Mouse (Mus musculus): ENCODE data around the gene Trim69. TPM values are rescaled to one million over a fixed set of nuclear protein-coding genes. Genes with fewer than 3 reads are reported as not detected.
"Not testable (repeated sequence)": the region's sequence is repeated elsewhere in the genome, so short reads cannot be mapped to it uniquely, and the experiment has no call there.

The Trim69 gene
- polyA plus RNA-seq, 1 experiment from 2014 or later: not detected

- no peak overlapping the region for H3K4me2 ChIP-seq (replicated peaks)
- ATAC-seq (ENCODE audit: insufficient number of reproducible peaks, low FRiP score, low TSS enrichment, low read depth): no peak
- 90% methylated on average over 2 of the region's 2 CpGs for WGBS
- no peaks in the 10 kb centered on the region for H3K9me3 ChIP-seq (replicated peaks)
- no peak overlapping the region for H3K4me3 ChIP-seq (replicated peaks)
- H3K36me3 ChIP-seq: no peaks in the 10 kb centered on the region
- no peak overlapping the region for H3K27ac ChIP-seq (replicated peaks)
- H3K4me1 ChIP-seq: no peaks in the 10 kb centered on the region
- H3K27me3 ChIP-seq: no peaks in the 10 kb centered on the region
- H3K9ac ChIP-seq: no peak overlapping the region
Measured at GRCm38 (mm10) chr2:122172188-122172587, 11.7 kb downstream of the Trim69 start.

DNA sequence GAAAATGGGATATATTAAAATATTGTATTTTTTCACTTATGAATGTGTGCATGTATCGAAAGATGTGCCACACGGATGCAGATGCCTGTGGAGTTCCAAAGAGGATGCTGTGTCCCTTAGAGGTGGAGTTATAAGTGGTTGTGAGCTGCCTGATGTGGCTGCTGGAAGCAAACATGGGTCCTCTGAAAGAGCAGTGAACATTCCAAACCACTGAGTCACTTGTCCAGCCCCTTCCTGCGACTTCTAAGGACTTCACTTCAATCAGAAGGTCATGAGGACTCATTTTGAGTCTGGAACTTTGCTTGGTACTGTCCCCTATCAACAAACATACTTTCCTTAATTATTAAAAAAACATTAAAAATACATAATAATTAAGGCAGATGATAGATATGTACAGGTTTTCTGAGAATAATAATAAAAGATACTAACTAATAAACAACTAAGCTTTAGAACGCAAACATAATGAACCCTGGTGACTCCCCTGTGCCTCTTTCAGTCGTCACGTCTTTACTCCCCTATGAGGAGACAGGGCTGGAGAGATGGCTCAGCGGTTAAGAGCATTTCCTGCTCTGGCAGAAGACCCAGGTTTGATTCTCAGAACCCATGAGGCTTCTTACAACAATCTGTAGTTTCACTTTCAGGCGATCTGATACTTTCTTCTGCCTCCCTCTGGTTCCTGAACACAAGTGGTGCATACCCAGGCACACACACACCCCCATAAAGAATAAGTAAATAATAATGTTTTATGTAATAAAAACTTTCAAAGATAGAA, 19.7 kb downstream of the Trim69 start:
- H3K27me3 ChIP-seq: no peaks in the 10 kb centered on the region
- WGBS: 67% methylated on average over 8 of the region's 8 CpGs
- no peak for ATAC-seq (ENCODE audit: insufficient number of reproducible peaks, low FRiP score, low TSS enrichment, low read depth)
- H3K4me2 ChIP-seq (replicated peaks): no peak overlapping the region
- no peaks in the 10 kb centered on the region for H3K4me1 ChIP-seq
- no peaks in the 10 kb centered on the region for H3K9me3 ChIP-seq (replicated peaks)
- no peak overlapping the region for H3K9ac ChIP-seq
- no peak overlapping the region for H3K27ac ChIP-seq (replicated peaks)
- no peak overlapping the region for H3K4me3 ChIP-seq (replicated peaks)
- no peaks in the 10 kb centered on the region for H3K36me3 ChIP-seq

GRCm38 (mm10) chr2:122185086-122185485, 24.6 kb downstream of the Trim69 start:
- Histone ChIP-seq H3K36me3 (no peaks in the 10 kb centered on the region), H3K9me3 (replicated peaks) (no peaks in the 10 kb centered on the region), H3K27ac (replicated peaks) (no peak overlapping the region), H3K4me3 (replicated peaks) (no peak overlapping the region), H3K9ac (no peak overlapping the region), H3K27me3 (no peaks in the 10 kb centered on the region), H3K4me1 (no peaks in the 10 kb centered on the region), H3K4me2 (replicated peaks) (no peak overlapping the region)
- 81% methylated on average over 4 of the region's 4 CpGs for WGBS
- no peak for ATAC-seq (ENCODE audit: insufficient number of reproducible peaks, low FRiP score, low TSS enrichment, low read depth)

DNA sequence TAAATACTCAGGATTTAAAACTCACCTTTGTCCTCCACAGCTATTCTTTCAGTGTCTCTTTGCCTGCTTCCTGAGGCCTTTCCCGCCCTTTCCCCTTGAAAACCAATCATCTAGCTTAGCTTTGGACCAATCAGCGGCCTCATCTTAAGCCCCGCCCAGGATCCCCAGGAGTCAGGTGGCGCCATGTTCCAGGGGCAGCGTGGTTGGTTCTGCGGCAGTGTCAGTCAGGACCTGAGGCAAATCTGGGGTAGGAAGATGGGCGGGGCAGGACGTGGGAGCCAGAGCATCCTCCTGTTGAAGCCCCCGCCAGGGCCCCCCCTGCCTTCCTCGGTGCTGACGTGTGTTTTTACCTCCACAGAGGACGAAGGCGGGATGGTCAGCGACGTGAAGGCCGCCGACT, 25.6 kb downstream of the Trim69 start, which contains the start of the genes Patl2 and Terb2:
Gene Patl2 (minus strand): TSS at position 84 of the 400 bp plus-strand sequence.
Gene Terb2 (plus strand): TSS at position 167 of the 400 bp plus-strand sequence.
- H3K4me1 ChIP-seq: no peaks in the 10 kb centered on the region
- H3K4me2 ChIP-seq (replicated peaks): no peak within 1 kb of the TSS
- H3K9me3 ChIP-seq (replicated peaks): no peaks in the 10 kb centered on the region
- no peak for ATAC-seq (ENCODE audit: insufficient number of reproducible peaks, low FRiP score, low TSS enrichment, low read depth)
- H3K9ac ChIP-seq: no peak within 1 kb of the TSS
- WGBS: 84% methylated on average over 17 of the region's 17 CpGs
- no peak within 1 kb of the TSS for H3K4me3 ChIP-seq (replicated peaks)
- no peaks in the 10 kb centered on the region for H3K27me3 ChIP-seq
- no peaks in the 10 kb centered on the region for H3K36me3 ChIP-seq
- no peak within 1 kb of the TSS for H3K27ac ChIP-seq (replicated peaks)

DNA sequence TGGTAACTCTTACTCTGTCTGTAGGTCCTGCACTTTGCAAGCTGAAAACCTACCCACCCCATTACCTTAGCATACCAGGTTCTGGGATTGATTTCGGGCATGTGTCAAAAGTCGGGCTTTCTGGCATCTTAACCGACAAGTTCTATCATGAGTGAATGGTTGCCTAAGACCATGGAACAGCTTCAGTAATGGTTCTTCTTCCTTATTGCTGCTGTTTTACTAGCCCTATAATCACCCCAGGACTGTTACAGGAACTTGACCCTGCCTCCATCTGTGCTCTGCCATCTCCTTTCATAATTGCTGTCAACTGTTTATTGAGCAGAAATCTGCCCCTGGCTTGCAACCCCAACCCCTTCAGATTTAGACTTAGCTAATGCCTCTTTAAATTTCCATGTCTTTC, 26.3 kb downstream of the Trim69 start:
- no peak overlapping the region for H3K9ac ChIP-seq
- H3K4me2 ChIP-seq (replicated peaks): no peak overlapping the region
- no peaks in the 10 kb centered on the region for H3K36me3 ChIP-seq
- 73% methylated on average over 3 of the region's 3 CpGs for WGBS
- no peaks in the 10 kb centered on the region for H3K4me1 ChIP-seq
- no peak for ATAC-seq (ENCODE audit: insufficient number of reproducible peaks, low FRiP score, low TSS enrichment, low read depth)
- no peaks in the 10 kb centered on the region for H3K9me3 ChIP-seq (replicated peaks)
- H3K27ac ChIP-seq (replicated peaks): no peak overlapping the region
- H3K4me3 ChIP-seq (replicated peaks): no peak overlapping the region
- no peaks in the 10 kb centered on the region for H3K27me3 ChIP-seq

GRCm38 (mm10) chr2:122191849-122192248, 31.3 kb downstream of the Trim69 start:
- Histone ChIP-seq H3K4me2 (replicated peaks) (no peak overlapping the region), H3K4me3 (replicated peaks) (no peak overlapping the region), H3K9ac (no peak overlapping the region), H3K27me3 (no peaks in the 10 kb centered on the region), H3K36me3 (no peaks in the 10 kb centered on the region), H3K9me3 (replicated peaks) (no peaks in the 10 kb centered on the region), H3K27ac (replicated peaks) (no peak overlapping the region), H3K4me1 (no peaks in the 10 kb centered on the region)
- WGBS: 68% methylated on average over 3 of the region's 3 CpGs
- ATAC-seq (ENCODE audit: insufficient number of reproducible peaks, low FRiP score, low TSS enrichment, low read depth): no peak

DNA sequence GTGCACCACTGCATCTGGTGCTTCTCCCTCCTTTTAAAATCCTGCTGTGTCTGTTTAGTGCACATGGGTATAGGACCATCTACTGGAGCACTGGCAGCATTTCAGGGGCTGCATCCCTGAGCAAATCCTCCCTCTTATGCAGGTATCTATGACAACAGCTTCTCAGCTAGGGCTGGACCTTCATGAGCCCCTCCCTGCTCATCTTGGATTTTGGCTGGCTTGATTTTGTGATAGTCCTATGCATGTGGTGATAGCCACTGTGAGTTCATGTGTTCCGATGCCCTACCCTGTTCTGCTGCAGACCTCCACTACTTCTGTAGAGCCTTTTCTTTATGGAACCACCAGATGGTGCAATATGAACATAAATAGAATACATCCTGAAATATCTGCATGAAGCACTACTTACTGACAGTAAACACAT, 34.0 kb downstream of the Trim69 start:
- H3K36me3 ChIP-seq: no peaks in the 10 kb centered on the region
- WGBS: 66% methylated on average over 1 of the region's 1 CpGs
- no peaks in the 10 kb centered on the region for H3K9me3 ChIP-seq (replicated peaks)
- no peaks in the 10 kb centered on the region for H3K27me3 ChIP-seq
- no peaks in the 10 kb centered on the region for H3K4me1 ChIP-seq
- no peak overlapping the region for H3K4me3 ChIP-seq (replicated peaks)
- no peak overlapping the region for H3K27ac ChIP-seq (replicated peaks)
- ATAC-seq (ENCODE audit: insufficient number of reproducible peaks, low FRiP score, low TSS enrichment, low read depth): no peak
- no peak overlapping the region for H3K9ac ChIP-seq
- H3K4me2 ChIP-seq (replicated peaks): no peak overlapping the region

GRCm38 (mm10) chr2:122201501-122201900, 41.0 kb downstream of the Trim69 start:
- no peak overlapping the region for H3K4me2 ChIP-seq (replicated peaks)
- WGBS: 79% methylated on average over 1 of the region's 1 CpGs
- no peak overlapping the region for H3K4me3 ChIP-seq (replicated peaks)
- no peaks in the 10 kb centered on the region for H3K9me3 ChIP-seq (replicated peaks)
- no peaks in the 10 kb centered on the region for H3K36me3 ChIP-seq
- H3K27me3 ChIP-seq: no peaks in the 10 kb centered on the region
- no peak overlapping the region for H3K9ac ChIP-seq
- ATAC-seq (ENCODE audit: insufficient number of reproducible peaks, low FRiP score, low TSS enrichment, low read depth): no peak
- H3K4me1 ChIP-seq: no peaks in the 10 kb centered on the region
- no peak overlapping the region for H3K27ac ChIP-seq (replicated peaks)

- Histone ChIP-seq H3K4me2 (replicated peaks) (no peak overlapping the region), H3K27me3 (no peaks in the 10 kb centered on the region), H3K9me3 (replicated peaks) (no peaks in the 10 kb centered on the region), H3K27ac (replicated peaks) (no peak overlapping the region), H3K4me1 (no peaks in the 10 kb centered on the region), H3K4me3 (replicated peaks) (no peak overlapping the region), H3K36me3 (no peaks in the 10 kb centered on the region), H3K9ac (no peak overlapping the region)
- 65% methylated on average over 2 of the region's 2 CpGs for WGBS
- ATAC-seq (ENCODE audit: insufficient number of reproducible peaks, low FRiP score, low TSS enrichment, low read depth): no peak
Measured at GRCm38 (mm10) chr2:122206440-122207107, 46.1 kb downstream of the Trim69 start.

DNA sequence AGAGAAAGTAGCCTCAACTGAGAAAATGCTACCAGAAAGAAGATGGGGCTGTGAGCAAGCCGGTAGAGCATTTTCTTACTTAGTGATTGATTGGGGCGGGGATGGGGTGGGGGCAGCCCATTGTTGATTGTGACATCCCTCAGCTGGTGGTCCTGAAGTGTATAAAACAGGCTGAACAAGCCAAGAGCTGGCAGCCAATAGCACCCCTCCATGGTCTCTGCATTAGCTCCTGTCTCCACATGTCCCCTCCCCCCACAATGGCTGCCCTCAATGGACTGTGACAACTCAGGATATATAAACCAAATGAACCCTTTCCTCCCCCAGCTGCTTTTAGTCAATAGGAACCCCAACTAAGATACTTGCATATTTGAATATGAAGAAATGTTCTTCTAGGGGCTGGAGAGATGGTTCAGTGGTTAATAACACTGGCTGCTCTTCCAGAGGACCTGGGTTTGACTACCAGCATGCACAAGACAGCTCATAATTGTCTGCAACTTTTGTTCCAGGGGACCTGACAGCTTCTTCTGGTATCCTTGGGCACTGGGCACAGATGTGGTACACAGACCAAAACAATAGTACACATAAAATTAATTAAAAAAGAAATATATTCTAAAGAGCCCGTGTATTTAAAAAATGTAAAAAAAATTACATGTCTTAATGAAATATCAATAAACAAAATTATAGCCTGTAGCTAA, 50.2 kb downstream of the Trim69 start:
- 64% methylated on average over 3 of the region's 3 CpGs for WGBS

DNA sequence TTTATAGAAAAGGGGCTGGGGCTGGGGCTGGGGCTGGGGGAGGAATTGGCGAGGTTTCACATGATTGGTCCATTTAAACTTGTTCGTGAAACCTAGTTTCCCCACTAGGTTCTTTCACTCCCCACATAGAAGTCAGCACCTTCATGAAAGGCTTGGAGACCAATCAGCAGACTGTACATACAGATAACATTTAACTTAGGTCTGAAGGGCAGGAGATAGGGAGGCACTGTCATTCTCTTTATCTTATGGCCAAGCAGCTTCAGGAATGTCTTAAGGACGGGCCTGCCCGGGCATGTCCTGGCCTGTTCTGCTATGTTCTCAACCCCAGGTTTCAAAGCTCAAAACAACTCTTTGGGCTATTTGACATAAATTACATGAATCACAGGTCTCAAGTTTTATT, 56.6 kb downstream of the Trim69 start:
- WGBS: 90% methylated on average over 4 of the region's 4 CpGs

More for the DNA sequence above, 50.2 kb downstream of the Trim69 start:
- no peaks in the 10 kb centered on the region for H3K4me1 ChIP-seq
- H3K9me3 ChIP-seq (replicated peaks): no peaks in the 10 kb centered on the region
- H3K27ac ChIP-seq (replicated peaks): no peak overlapping the region
- H3K4me3 ChIP-seq (replicated peaks): no peak overlapping the region
- no peak overlapping the region for H3K4me2 ChIP-seq (replicated peaks)
- H3K27me3 ChIP-seq: no peaks in the 10 kb centered on the region
- ATAC-seq (ENCODE audit: insufficient number of reproducible peaks, low FRiP score, low TSS enrichment, low read depth): no peak
- no peaks in the 10 kb centered on the region for H3K36me3 ChIP-seq
- no peak overlapping the region for H3K9ac ChIP-seq

More for the DNA sequence above, 56.6 kb downstream of the Trim69 start:
- not testable (repeated sequence) for H3K9ac ChIP-seq; ATAC-seq (ENCODE audit: insufficient number of reproducible peaks, low FRiP score, low TSS enrichment, low read depth); H3K36me3 ChIP-seq; H3K4me2 ChIP-seq (replicated peaks); H3K9me3 ChIP-seq (replicated peaks); H3K27me3 ChIP-seq; H3K4me3 ChIP-seq (replicated peaks); H3K4me1 ChIP-seq; H3K27ac ChIP-seq (replicated peaks)

All from embryonic facial prominence, embryonic 15.5 days (tissue).